Mouse (Mus musculus): ENCODE data around the gene Hes1. TPM values are rescaled to one million over a fixed set of nuclear protein-coding genes. Genes with fewer than 3 reads are reported as not detected.

Gene Hes1
- polyA plus RNA-seq, 1 experiment from 2014 or later = 29.1 TPM

GRCm38 (mm10) chr16:30111069-30111468 lies 46.9 kb downstream of the Hes1 start:
- H3K27ac ChIP-seq (ENCODE audit: low read depth, low read length) = no peak overlapping the region
- peaks cover 4% of the 10 kb centered on the region; the same call in 1 of the 2 replicates for H3K4me1 ChIP-seq (ENCODE audit: control insufficient read depth, insufficient read depth, low read length)
- no peak overlapping the region for H3K4me3 ChIP-seq (ENCODE audit: low read depth, low read length)
- no peak overlapping the region for H3K4me2 ChIP-seq
- H3K36me3 ChIP-seq (ENCODE audit: control insufficient read depth, insufficient read depth, low read length) = no peaks in the 10 kb centered on the region
- H3K9ac ChIP-seq (ENCODE audit: low read depth, low read length) = no peak overlapping the region
- H3K27me3 ChIP-seq (ENCODE audit: control insufficient read depth, insufficient read depth, low read length) = no peaks in the 10 kb centered on the region
- no peaks in the 10 kb centered on the region for H3K9me3 ChIP-seq (replicated peaks; ENCODE audit: control insufficient read depth, low read length)
- no peak for ATAC-seq (replicated peaks; ENCODE audit: insufficient number of reproducible peaks, low FRiP score, low TSS enrichment)

- peaks cover 4% of the 10 kb centered on the region; the same call in 1 of the 2 replicates for H3K4me1 ChIP-seq (ENCODE audit: control insufficient read depth, insufficient read depth, low read length)
- no peak for ATAC-seq (replicated peaks; ENCODE audit: insufficient number of reproducible peaks, low FRiP score, low TSS enrichment)
- H3K36me3 ChIP-seq (ENCODE audit: control insufficient read depth, insufficient read depth, low read length) = no peaks in the 10 kb centered on the region
- 67% methylated on average over 2 of the region's 2 CpGs for WGBS (ENCODE audit: insufficient replicate concordance)
- no peaks in the 10 kb centered on the region for H3K27me3 ChIP-seq (ENCODE audit: control insufficient read depth, insufficient read depth, low read length)
- H3K27ac ChIP-seq (ENCODE audit: low read depth, low read length) = no peak overlapping the region
- no peak overlapping the region for H3K9ac ChIP-seq (ENCODE audit: low read depth, low read length)
- H3K9me3 ChIP-seq (replicated peaks; ENCODE audit: control insufficient read depth, low read length) = no peaks in the 10 kb centered on the region
- no peak overlapping the region for H3K4me3 ChIP-seq (ENCODE audit: low read depth, low read length)
- no peak overlapping the region for H3K4me2 ChIP-seq
Observed at GRCm38 (mm10) chr16:30111566-30111965, 47.4 kb downstream of the Hes1 start.

GRCm38 (mm10) chr16:30113170-30113569 lies 49.0 kb downstream of the Hes1 start:
- no peak overlapping the region for H3K4me2 ChIP-seq
- ATAC-seq (replicated peaks; ENCODE audit: insufficient number of reproducible peaks, low FRiP score, low TSS enrichment) = no peak
- no peaks in the 10 kb centered on the region for H3K9me3 ChIP-seq (replicated peaks; ENCODE audit: control insufficient read depth, low read length)
- peaks cover 4% of the 10 kb centered on the region; the same call in 1 of the 2 replicates for H3K4me1 ChIP-seq (ENCODE audit: control insufficient read depth, insufficient read depth, low read length)
- H3K27me3 ChIP-seq (ENCODE audit: control insufficient read depth, insufficient read depth, low read length) = no peaks in the 10 kb centered on the region
- no peaks in the 10 kb centered on the region for H3K36me3 ChIP-seq (ENCODE audit: control insufficient read depth, insufficient read depth, low read length)
- no peak overlapping the region for H3K4me3 ChIP-seq (ENCODE audit: low read depth, low read length)
- H3K9ac ChIP-seq (ENCODE audit: low read depth, low read length) = no peak overlapping the region
- 28% methylated on average over 3 of the region's 3 CpGs for WGBS (ENCODE audit: insufficient replicate concordance)
- H3K27ac ChIP-seq (ENCODE audit: low read depth, low read length) = no peak overlapping the region

GRCm38 (mm10) chr16:30113800-30114199 lies 49.6 kb downstream of the Hes1 start:
- Histone ChIP-seq H3K4me1 (ENCODE audit: control insufficient read depth, insufficient read depth, low read length) (peaks cover 4% of the 10 kb centered on the region; the same call in 1 of the 2 replicates), H3K9me3 (replicated peaks; ENCODE audit: control insufficient read depth, low read length) (no peaks in the 10 kb centered on the region), H3K36me3 (ENCODE audit: control insufficient read depth, insufficient read depth, low read length) (no peaks in the 10 kb centered on the region), H3K27ac (ENCODE audit: low read depth, low read length) (no peak overlapping the region), H3K4me3 (ENCODE audit: low read depth, low read length) (no peak overlapping the region), H3K4me2 (no peak overlapping the region), H3K27me3 (ENCODE audit: control insufficient read depth, insufficient read depth, low read length) (no peaks in the 10 kb centered on the region), H3K9ac (ENCODE audit: low read depth, low read length) (no peak overlapping the region)
- ATAC-seq (replicated peaks; ENCODE audit: insufficient number of reproducible peaks, low FRiP score, low TSS enrichment) = no peak
- WGBS (ENCODE audit: insufficient replicate concordance) = 76% methylated on average over 8 of the region's 8 CpGs

GRCm38 (mm10) chr16:30114451-30114850 lies 50.3 kb downstream of the Hes1 start:
- Histone ChIP-seq H3K4me2 (no peak overlapping the region), H3K9me3 (replicated peaks; ENCODE audit: control insufficient read depth, low read length) (no peaks in the 10 kb centered on the region), H3K9ac (ENCODE audit: low read depth, low read length) (no peak overlapping the region), H3K27me3 (ENCODE audit: control insufficient read depth, insufficient read depth, low read length) (peaks cover 2% of the 10 kb centered on the region), H3K4me1 (ENCODE audit: control insufficient read depth, insufficient read depth, low read length) (peaks cover 4% of the 10 kb centered on the region; the same call in 1 of the 2 replicates), H3K36me3 (ENCODE audit: control insufficient read depth, insufficient read depth, low read length) (no peaks in the 10 kb centered on the region), H3K27ac (ENCODE audit: low read depth, low read length) (no peak overlapping the region), H3K4me3 (ENCODE audit: low read depth, low read length) (no peak overlapping the region)
- no peak for ATAC-seq (replicated peaks; ENCODE audit: insufficient number of reproducible peaks, low FRiP score, low TSS enrichment)
- 69% methylated on average over 1 of the region's 1 CpGs for WGBS (ENCODE audit: insufficient replicate concordance)

Other genes starting within 250 kb of the Hes1 start
- gene Cpn2, start 203.1 kb downstream of the Hes1 start, polyA plus RNA-seq (2014; fragmentation: Nextera tagmentation; extraction: Ambion mirVana) = not detected in 2 replicates
- gene Lrrc15, start 218.9 kb downstream of the Hes1 start, polyA plus RNA-seq (2014; fragmentation: Nextera tagmentation; extraction: Ambion mirVana) = 0.48 and 0.84 TPM in 2 replicates
- gene Gp5, start 246.4 kb downstream of the Hes1 start, polyA plus RNA-seq (2014; fragmentation: Nextera tagmentation; extraction: Ambion mirVana) = 3.2 and 5.5 TPM in 2 replicates